Mouse (Mus musculus): ENCODE results near the gene 6030468B19Rik. TPM values are rescaled to one million over a fixed set of nuclear protein-coding genes. Genes with fewer than 3 reads are reported as not detected.

Gene 6030468B19Rik
- total and polyA plus RNA-seq, 3 experiments, result 2.7 to 5.1 TPM; not detected in 1

DNA sequence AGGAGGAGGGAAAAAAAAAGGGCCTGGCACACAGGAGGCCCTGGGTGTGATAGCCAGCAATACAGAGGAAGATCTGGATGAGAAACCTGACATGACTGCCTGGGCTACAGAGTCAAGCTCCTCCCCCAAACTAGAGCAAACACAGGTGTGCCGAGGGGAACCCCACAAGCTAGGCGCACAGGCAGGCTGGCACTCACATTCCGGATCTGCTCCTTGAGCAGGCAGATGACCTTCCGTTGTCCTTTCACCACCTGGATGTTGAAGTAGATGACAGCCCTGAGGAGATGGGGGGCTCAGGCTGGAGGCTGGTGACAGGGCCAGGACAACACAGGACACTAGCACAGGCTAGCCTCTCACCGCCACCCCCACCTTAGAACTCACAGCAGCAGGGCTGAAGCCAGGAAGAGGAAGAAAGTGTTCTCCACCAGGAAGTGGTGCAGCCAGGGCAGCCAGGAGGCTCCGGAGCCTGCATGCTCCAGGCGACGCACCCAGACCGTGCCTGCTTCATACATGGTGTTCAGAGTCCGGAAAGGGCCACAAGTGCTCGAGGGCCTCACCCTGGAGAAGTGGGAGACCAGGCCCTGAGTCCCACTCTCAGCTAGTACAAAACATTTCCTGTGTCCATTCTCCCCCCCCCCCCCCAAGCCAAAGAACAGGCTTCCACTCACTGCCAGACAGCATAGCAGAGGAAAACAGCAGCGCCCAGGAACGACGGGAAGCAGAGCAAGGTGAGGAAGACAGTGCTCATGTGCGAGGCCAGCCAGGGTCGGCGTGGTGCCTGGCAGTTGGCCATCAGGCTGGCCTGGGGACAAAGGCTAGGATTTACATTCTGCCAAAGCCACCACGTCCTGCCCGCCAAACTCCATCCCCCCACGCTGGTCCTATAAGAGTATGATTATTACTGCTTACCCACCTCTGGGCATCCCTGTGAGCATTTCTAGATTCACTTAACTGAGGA lies 28.5 kb upstream of the 6030468B19Rik start:
- no peak for DNase-seq (ENCODE audit: low read depth, low spot score)
- H3K9ac ChIP-seq (ENCODE audit: control insufficient read depth, low read depth, low read length, poor library complexity, severe bottlenecking), result no peak overlapping the region
- no peaks in the 10 kb centered on the region for H3K9me3 ChIP-seq (replicated peaks; ENCODE audit: insufficient read depth, low read length)
- no peaks in the 10 kb centered on the region for H3K27me3 ChIP-seq (ENCODE audit: control insufficient read depth in 1 of 2, insufficient read depth in 2 of 2, low read length in 2 of 2)
- H3K36me3 ChIP-seq (ENCODE audit: control insufficient read depth in 1 of 2, insufficient read depth in 2 of 2, low read length in 2 of 2), result no peaks in the 10 kb centered on the region; a peak in 2 of 4 replicates
- H3K27ac ChIP-seq (ENCODE audit: control insufficient read depth, low read depth, low read length), result no peak overlapping the region
- no peaks in the 10 kb centered on the region for H3K79me2 ChIP-seq (ENCODE audit: control insufficient read depth, insufficient read depth, low read length, poor library complexity)
- H3K4me1 ChIP-seq (ENCODE audit: control insufficient read depth in 1 of 2, insufficient read depth in 2 of 2, low read length in 2 of 2), result no peaks in the 10 kb centered on the region
- no peak overlapping the region for H3K4me3 ChIP-seq (ENCODE audit: control insufficient read depth in 1 of 2, insufficient read depth in 1 of 2, low read depth in 2 of 2, low read length in 2 of 2)
- no peak for TF ChIP-seq ZMIZ1 (IDR thresholded peaks at IDR 0.05; ENCODE audit: low read depth, low read length)
- no peak for TF ChIP-seq SMC3 (IDR thresholded peaks at IDR 0.05; ENCODE audit: low read depth, low read length)
- TF ChIP-seq UBTF (IDR thresholded peaks at IDR 0.05; ENCODE audit: borderline replicate concordance, insufficient read depth, low read depth, low read length), result no peak
- TF ChIP-seq USF2 (IDR thresholded peaks at IDR 0.05; ENCODE audit: borderline replicate concordance in 1 of 2, insufficient read depth in 1 of 2, low read depth in 1 of 2, low read length in 2 of 2), result no peak
- no peak for TF ChIP-seq ZC3H11A (IDR thresholded peaks at IDR 0.05; ENCODE audit: low read depth, low read length)
- no peak for TF ChIP-seq MXI1 (IDR thresholded peaks at IDR 0.05; ENCODE audit: low read depth, low read length)
- no peak for TF ChIP-seq RCOR1 (IDR thresholded peaks at IDR 0.05; ENCODE audit: low read depth, low read length)
- no peak for TF ChIP-seq JUND (IDR thresholded peaks at IDR 0.05; ENCODE audit: low read depth, low read length)
- no peak for TF ChIP-seq EP300 (IDR thresholded peaks at IDR 0.05; ENCODE audit: low read depth in 1 of 2, low read length in 2 of 2)
- TF ChIP-seq TBP (IDR thresholded peaks at IDR 0.05; ENCODE audit: low read depth, low read length), result no peak
- TF ChIP-seq ELF1 (IDR thresholded peaks at IDR 0.05; ENCODE audit: low read depth, low read length), result no peak
- no peak for TF ChIP-seq E2F4 (IDR thresholded peaks at IDR 0.05; ENCODE audit: borderline replicate concordance, low read depth, low read length)
- TF ChIP-seq ETS1 (IDR thresholded peaks at IDR 0.05; ENCODE audit: low read depth, low read length), result no peak
- TF ChIP-seq GATA1 (IDR thresholded peaks at IDR 0.05; ENCODE audit: low read depth, low read length), result no peak
- TF ChIP-seq MAFK (IDR thresholded peaks at IDR 0.05; ENCODE audit: borderline replicate concordance, low read depth, low read length), result no peak
- no peak for TF ChIP-seq SIN3A (IDR thresholded peaks at IDR 0.05; ENCODE audit: low read length)
- TF ChIP-seq POLR2AphosphoS2 (IDR thresholded peaks at IDR 0.05; ENCODE audit: low read length), result no peak
- no peak for TF ChIP-seq BHLHE40 (IDR thresholded peaks at IDR 0.05; ENCODE audit: borderline replicate concordance, low read depth, low read length)
- TF ChIP-seq MAZ (IDR thresholded peaks at IDR 0.05; ENCODE audit: low read depth, low read length), result no peak

DNA sequence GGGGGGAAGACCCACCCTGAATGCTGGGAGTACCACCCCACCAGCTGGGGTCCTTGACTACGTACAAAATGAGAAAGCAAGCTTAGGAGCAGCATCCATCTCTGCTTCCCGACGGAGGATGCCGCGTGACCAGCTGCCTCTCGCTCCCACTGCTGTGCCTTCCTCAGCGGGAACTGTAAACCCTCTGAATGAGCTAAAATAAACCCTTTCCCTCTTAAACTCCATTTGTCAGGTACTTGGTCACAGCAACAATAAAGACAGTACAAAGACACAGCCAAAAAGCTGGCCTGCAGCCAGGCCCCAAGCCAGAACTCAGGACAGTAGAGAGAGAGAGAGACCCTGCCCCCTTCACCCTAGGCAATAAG lies 27.8 kb upstream of the 6030468B19Rik start:
- Histone ChIP-seq H3K4me1 (ENCODE audit: control insufficient read depth in 1 of 2, insufficient read depth in 2 of 2, low read length in 2 of 2) (no peaks in the 10 kb centered on the region), H3K36me3 (ENCODE audit: control insufficient read depth in 1 of 2, insufficient read depth in 2 of 2, low read length in 2 of 2) (no peaks in the 10 kb centered on the region; a peak in 2 of 4 replicates), H3K9me3 (replicated peaks; ENCODE audit: insufficient read depth, low read length) (no peaks in the 10 kb centered on the region), H3K79me2 (ENCODE audit: control insufficient read depth, insufficient read depth, low read length, poor library complexity) (no peaks in the 10 kb centered on the region), H3K27me3 (ENCODE audit: control insufficient read depth in 1 of 2, insufficient read depth in 2 of 2, low read length in 2 of 2) (no peaks in the 10 kb centered on the region), H3K27ac (ENCODE audit: control insufficient read depth, low read depth, low read length) (no peak overlapping the region), H3K4me3 (ENCODE audit: control insufficient read depth in 1 of 2, insufficient read depth in 1 of 2, low read depth in 2 of 2, low read length in 2 of 2) (no peak overlapping the region), H3K9ac (ENCODE audit: control insufficient read depth, low read depth, low read length, poor library complexity, severe bottlenecking) (no peak overlapping the region)
- TF ChIP-seq MAZ (IDR thresholded peaks at IDR 0.05; ENCODE audit: low read depth, low read length) (no peak), ZMIZ1 (IDR thresholded peaks at IDR 0.05; ENCODE audit: low read depth, low read length) (no peak), USF2 (IDR thresholded peaks at IDR 0.05; ENCODE audit: borderline replicate concordance in 1 of 2, insufficient read depth in 1 of 2, low read depth in 1 of 2, low read length in 2 of 2) (no peak), EP300 (IDR thresholded peaks at IDR 0.05; ENCODE audit: low read depth in 1 of 2, low read length in 2 of 2) (no peak), MAFK (IDR thresholded peaks at IDR 0.05; ENCODE audit: borderline replicate concordance, low read depth, low read length) (no peak), MYC (IDR thresholded peaks at IDR 0.05; ENCODE audit: low read depth, low read length) (no peak), ZKSCAN1 (IDR thresholded peaks at IDR 0.05; ENCODE audit: low read depth, low read length) (no peak), POLR2AphosphoS2 (IDR thresholded peaks at IDR 0.05; ENCODE audit: low read length) (no peak), RAD21 (IDR thresholded peaks at IDR 0.05; ENCODE audit: low read depth, low read length) (no peak), USF1 (IDR thresholded peaks at IDR 0.05; ENCODE audit: low read depth, low read length) (no peak), JUND (IDR thresholded peaks at IDR 0.05; ENCODE audit: low read depth, low read length) (no peak), GABPA (IDR thresholded peaks at IDR 0.05; ENCODE audit: low read depth, low read length) (no peak), MXI1 (IDR thresholded peaks at IDR 0.05; ENCODE audit: low read depth, low read length) (no peak), POLR2AphosphoS5 (IDR thresholded peaks at IDR 0.05; ENCODE audit: borderline replicate concordance, low read depth, low read length) (no peak), NELFE (IDR thresholded peaks at IDR 0.05; ENCODE audit: low read depth, low read length) (no peak), CHD1 (IDR thresholded peaks at IDR 0.05; ENCODE audit: low read depth, low read length) (no peak), CTCF (IDR thresholded peaks at IDR 0.05 in 2 of 3, conservative IDR thresholded peaks at IDR 0.05 in 1 of 3; ENCODE audit: control insufficient read depth in 1 of 3, insufficient read depth in 1 of 3, low read depth in 2 of 3, low read length in 3 of 3, poor library complexity in 1 of 3, severe bottlenecking in 1 of 3) (no peak)
- no peak for DNase-seq (ENCODE audit: low read depth, low spot score)

Measured in MEL (cell line).